Mouse (Mus musculus): Measurements from ENCODE around the gene Map1lc3a. TPM values are rescaled to one million over a fixed set of nuclear protein-coding genes. Genes with fewer than 3 reads are reported as not detected.

The Map1lc3a gene
- total RNA-seq, 1 experiment = 38.4 TPM

- DNase-seq (ENCODE audit: low read depth, low spot score) = no peak
- in situ Hi-C loops (cut with MboI; ENCODE audit: low sequenced_read_pairs in 2 of 2, unreplicated experiment in 2 of 2) = no loop called here
- H3K4me3 ChIP-seq (ENCODE audit: insufficient read depth in 1 of 2, low read depth in 1 of 2, low read length in 2 of 2, poor library complexity in 1 of 2, severe bottlenecking in 1 of 2) = no peak overlapping the region
- H3K27ac ChIP-seq (ENCODE audit: insufficient read depth, low read depth, low read length, poor library complexity, severe bottlenecking) = no peak overlapping the region
- peaks cover 13% of the 10 kb centered on the region for H3K36me3 ChIP-seq (ENCODE audit: control insufficient read depth, insufficient read depth, low read length, poor library complexity, severe bottlenecking)
- H3K4me1 ChIP-seq (ENCODE audit: control insufficient read depth in 2 of 2, insufficient read depth in 2 of 2, low read length in 2 of 2, poor library complexity in 1 of 2) = peaks cover 0 to 3% of the 10 kb centered on the region in 2 experiments; a peak in 1 of 4 replicates
- H3K9me3 ChIP-seq (ENCODE audit: control insufficient read depth, insufficient read depth, low read depth, low read length) = no peaks in the 10 kb centered on the region
- no peak overlapping the region for H3K9ac ChIP-seq (ENCODE audit: insufficient read depth, low read depth, low read length, poor library complexity, severe bottlenecking)
- TF ChIP-seq ZNF384 (IDR thresholded peaks at IDR 0.05; ENCODE audit: low read depth, low read length) (no peak), CHD2 (IDR thresholded peaks at IDR 0.05; ENCODE audit: low read depth, low read length) (no peak)
These were observed 35.2 kb upstream of the Map1lc3a start for GRCm38 (mm10) chr2:155240915-155241314.

- Histone ChIP-seq H3K4me3 (ENCODE audit: insufficient read depth in 1 of 2, low read depth in 1 of 2, low read length in 2 of 2, poor library complexity in 1 of 2, severe bottlenecking in 1 of 2) (no peak overlapping the region), H3K36me3 (ENCODE audit: control insufficient read depth, insufficient read depth, low read length, poor library complexity, severe bottlenecking) (peaks cover 17% of the 10 kb centered on the region), H3K27ac (ENCODE audit: insufficient read depth, low read depth, low read length, poor library complexity, severe bottlenecking) (no peak overlapping the region), H3K9ac (ENCODE audit: insufficient read depth, low read depth, low read length, poor library complexity, severe bottlenecking) (no peak overlapping the region), H3K4me1 (ENCODE audit: control insufficient read depth in 2 of 2, insufficient read depth in 2 of 2, low read length in 2 of 2, poor library complexity in 1 of 2) (peaks cover 0 to 3% of the 10 kb centered on the region in 2 experiments; a peak in 1 of 4 replicates), H3K9me3 (ENCODE audit: control insufficient read depth, insufficient read depth, low read depth, low read length) (no peaks in the 10 kb centered on the region)
- TF ChIP-seq ZNF384 (IDR thresholded peaks at IDR 0.05; ENCODE audit: low read depth, low read length) = no peak
- no peak for TF ChIP-seq MAFK (IDR thresholded peaks at IDR 0.05; ENCODE audit: insufficient read depth, low read depth, low read length)
- no peak for TF ChIP-seq CHD2 (IDR thresholded peaks at IDR 0.05; ENCODE audit: low read depth, low read length)
- no peak for TF ChIP-seq HCFC1 (IDR thresholded peaks at IDR 0.05; ENCODE audit: borderline replicate concordance, insufficient read depth, low read length)
- in situ Hi-C loops (cut with MboI; ENCODE audit: low sequenced_read_pairs in 2 of 2, unreplicated experiment in 2 of 2) = no loop called here
- no peak for DNase-seq (ENCODE audit: low read depth, low spot score)
These were observed 33.7 kb upstream of the Map1lc3a start for GRCm38 (mm10) chr2:155242296-155242855.

- TF ChIP-seq HCFC1 (IDR thresholded peaks at IDR 0.05; ENCODE audit: borderline replicate concordance, insufficient read depth, low read length) (no peak), ZNF384 (IDR thresholded peaks at IDR 0.05; ENCODE audit: low read depth, low read length) (no peak), CHD2 (IDR thresholded peaks at IDR 0.05; ENCODE audit: low read depth, low read length) (no peak), MAFK (IDR thresholded peaks at IDR 0.05; ENCODE audit: insufficient read depth, low read depth, low read length) (no peak), ZC3H11A (IDR thresholded peaks at IDR 0.05; ENCODE audit: borderline replicate concordance, low read depth, low read length) (no peak)
- in situ Hi-C loops (cut with MboI; ENCODE audit: low sequenced_read_pairs in 2 of 2, unreplicated experiment in 2 of 2) = no loop called here
These were observed 29.9 kb upstream of the Map1lc3a start for GRCm38 (mm10) chr2:155246231-155246630.

GRCm38 (mm10) chr2:155248206-155248605 lies 27.9 kb upstream of the Map1lc3a start:
- no peaks in the 10 kb centered on the region for H3K4me1 ChIP-seq (ENCODE audit: control insufficient read depth in 2 of 2, insufficient read depth in 2 of 2, low read length in 2 of 2, poor library complexity in 1 of 2)
- no peaks in the 10 kb centered on the region for H3K9me3 ChIP-seq (ENCODE audit: control insufficient read depth, insufficient read depth, low read depth, low read length)
- peaks cover 29% of the 10 kb centered on the region for H3K36me3 ChIP-seq (ENCODE audit: control insufficient read depth, insufficient read depth, low read length, poor library complexity, severe bottlenecking)
- in situ Hi-C loops (cut with MboI; ENCODE audit: low sequenced_read_pairs in 2 of 2, unreplicated experiment in 2 of 2) = no loop called here
- no peak overlapping the region for H3K27ac ChIP-seq (ENCODE audit: insufficient read depth, low read depth, low read length, poor library complexity, severe bottlenecking)
- DNase-seq (ENCODE audit: low read depth, low spot score) = no peak
- H3K9ac ChIP-seq (ENCODE audit: insufficient read depth, low read depth, low read length, poor library complexity, severe bottlenecking) = no peak overlapping the region
- no peak for TF ChIP-seq CHD2 (IDR thresholded peaks at IDR 0.05; ENCODE audit: low read depth, low read length)
- no peak for TF ChIP-seq HCFC1 (IDR thresholded peaks at IDR 0.05; ENCODE audit: borderline replicate concordance, insufficient read depth, low read length)
- TF ChIP-seq ZNF384 (IDR thresholded peaks at IDR 0.05; ENCODE audit: low read depth, low read length) = no peak
- H3K4me3 ChIP-seq (ENCODE audit: insufficient read depth in 1 of 2, low read depth in 1 of 2, low read length in 2 of 2, poor library complexity in 1 of 2, severe bottlenecking in 1 of 2) = no peak overlapping the region

More at GRCm38 (mm10) chr2:155246231-155246630, 29.9 kb upstream of the Map1lc3a start:
- Histone ChIP-seq H3K27ac (ENCODE audit: insufficient read depth, low read depth, low read length, poor library complexity, severe bottlenecking) (no peak overlapping the region; the same call in 1 of the 2 replicates), H3K4me1 (ENCODE audit: control insufficient read depth in 2 of 2, insufficient read depth in 2 of 2, low read length in 2 of 2, poor library complexity in 1 of 2) (no peaks in the 10 kb centered on the region), H3K36me3 (ENCODE audit: control insufficient read depth, insufficient read depth, low read length, poor library complexity, severe bottlenecking) (peaks cover 35% of the 10 kb centered on the region), H3K9me3 (ENCODE audit: control insufficient read depth, insufficient read depth, low read depth, low read length) (no peaks in the 10 kb centered on the region), H3K9ac (ENCODE audit: insufficient read depth, low read depth, low read length, poor library complexity, severe bottlenecking) (no peak overlapping the region), H3K4me3 (ENCODE audit: insufficient read depth in 1 of 2, low read depth in 1 of 2, low read length in 2 of 2, poor library complexity in 1 of 2, severe bottlenecking in 1 of 2) (no peak overlapping the region)
- DNase-seq (ENCODE audit: low read depth, low spot score) = no peak

- Histone ChIP-seq H3K9me3 (ENCODE audit: control insufficient read depth, insufficient read depth, low read depth, low read length) (no peaks in the 10 kb centered on the region), H3K4me3 (ENCODE audit: insufficient read depth in 1 of 2, low read depth in 1 of 2, low read length in 2 of 2, poor library complexity in 1 of 2, severe bottlenecking in 1 of 2) (no peak overlapping the region), H3K36me3 (ENCODE audit: control insufficient read depth, insufficient read depth, low read length, poor library complexity, severe bottlenecking) (peaks cover 26% of the 10 kb centered on the region), H3K4me1 (ENCODE audit: control insufficient read depth in 2 of 2, insufficient read depth in 2 of 2, low read length in 2 of 2, poor library complexity in 1 of 2) (no peaks in the 10 kb centered on the region), H3K27ac (ENCODE audit: insufficient read depth, low read depth, low read length, poor library complexity, severe bottlenecking) (no peak overlapping the region), H3K9ac (ENCODE audit: insufficient read depth, low read depth, low read length, poor library complexity, severe bottlenecking) (no peak overlapping the region)
- no peak for TF ChIP-seq ZNF384 (IDR thresholded peaks at IDR 0.05; ENCODE audit: low read depth, low read length)
- TF ChIP-seq ZC3H11A (IDR thresholded peaks at IDR 0.05; ENCODE audit: borderline replicate concordance, low read depth, low read length) = no peak
- TF ChIP-seq MAFK (IDR thresholded peaks at IDR 0.05; ENCODE audit: insufficient read depth, low read depth, low read length) = no peak
- TF ChIP-seq HCFC1 (IDR thresholded peaks at IDR 0.05; ENCODE audit: borderline replicate concordance, insufficient read depth, low read length) = no peak
- TF ChIP-seq CHD2 (IDR thresholded peaks at IDR 0.05; ENCODE audit: low read depth, low read length) = no peak
- DNase-seq (ENCODE audit: low read depth, low spot score) = no peak
- in situ Hi-C loops (cut with MboI; ENCODE audit: low sequenced_read_pairs in 2 of 2, unreplicated experiment in 2 of 2) = no loop called here
These were observed 27.4 kb upstream of the Map1lc3a start for GRCm38 (mm10) chr2:155248718-155249117.

Measured in ES-E14 (cell line).